Mouse (Mus musculus) myocyte (in vitro differentiated cells): ENCODE results near the gene Hal. TPM values are rescaled to one million over a fixed set of nuclear protein-coding genes. Genes with fewer than 3 reads are reported as not detected.

Experiments used
- H3K27me3 ChIP-seq: one replicate; pipeline ENCODE4 v1.6.1; 2011; ENCODE audit not compliant: control insufficient read depth, insufficient read depth, insufficient read length
- H3K36me3 ChIP-seq: one replicate; pipeline ENCODE4 v1.6.1; 2011; ENCODE audit not compliant: control insufficient read depth, insufficient read depth
- H3K4me2 ChIP-seq: one replicate; pipeline ENCODE4 v1.6.1; 2011; ENCODE audit warnings: low read depth, control low read depth
- H3K4me3 ChIP-seq: one replicate; pipeline ENCODE4 v1.5.1; 2011; ENCODE audit warnings: mild to moderate bottlenecking, control low read depth, moderate library complexity
- H3K79me2 ChIP-seq: one replicate; pipeline ENCODE4 v1.6.1; 2011; ENCODE audit not compliant: control insufficient read depth, insufficient read depth
- H3ac ChIP-seq: one replicate; pipeline ENCODE4 v1.6.1; 2011; ENCODE audit not compliant: control insufficient read depth, insufficient read length
- CEBPB ChIP-seq: IDR thresholded peaks from 2 replicates; pipeline ENCODE4 v1.6.1; 2011; ENCODE audit warnings: mild to moderate bottlenecking, moderate library complexity; ENCODE audit not compliant: poor library complexity, insufficient read depth, severe bottlenecking
- E2F4 ChIP-seq: IDR thresholded peaks from one replicate; pipeline ENCODE4 v1.6.1; 2011; ENCODE audit warnings: mild to moderate bottlenecking, control low read depth, moderate library complexity; ENCODE audit not compliant: insufficient read depth
- MAX ChIP-seq: IDR thresholded peaks from one replicate; pipeline ENCODE4 v1.6.1; 2011; ENCODE audit warnings: low read depth, mild to moderate bottlenecking, control low read depth
- MYOD1 ChIP-seq, 3 experiments: IDR thresholded peaks; one replicate each; pipeline ENCODE4 v1.6.1; 2011; ENCODE audit warnings: control low read depth in 2 of 3, low read depth in 2 of 3, mild to moderate bottlenecking in 2 of 3, moderate library complexity in 1 of 3; ENCODE audit not compliant: insufficient read length in 2 of 3, control insufficient read depth in 1 of 3
- MYOG ChIP-seq, 3 experiments: IDR thresholded peaks; one replicate each; pipeline ENCODE4 v1.6.1; 2011; ENCODE audit warnings: control low read depth in 2 of 3, low read depth in 2 of 3, mild to moderate bottlenecking in 2 of 3; ENCODE audit not compliant: insufficient read length in 2 of 3, control insufficient read depth in 1 of 3, insufficient read depth in 1 of 3
- POLR2A ChIP-seq: IDR thresholded peaks from one replicate; pipeline ENCODE4 v1.6.1; 2011; ENCODE audit warnings: low read depth, mild to moderate bottlenecking, control low read depth, moderate library complexity; ENCODE audit not compliant: insufficient read length
- POLR2AphosphoS2 ChIP-seq: IDR thresholded peaks from one replicate; pipeline ENCODE4 v1.6.1; 2011; ENCODE audit warnings: low read depth, control low read depth; ENCODE audit not compliant: insufficient read length
- REST ChIP-seq: IDR thresholded peaks from one replicate; pipeline ENCODE4 v1.6.1; 2011; ENCODE audit warnings: mild to moderate bottlenecking, control low read depth, moderate library complexity; ENCODE audit not compliant: insufficient read depth, insufficient read length
- SRF ChIP-seq: IDR thresholded peaks from one replicate; pipeline ENCODE4 v1.6.1; 2011; ENCODE audit warnings: low read depth; ENCODE audit not compliant: control insufficient read depth, insufficient read length
- TCF12 ChIP-seq: IDR thresholded peaks from one replicate; pipeline ENCODE4 v1.6.1; 2011; ENCODE audit warnings: mild to moderate bottlenecking, control low read depth; ENCODE audit not compliant: poor library complexity, insufficient read depth, severe bottlenecking
- TCF3 ChIP-seq: IDR thresholded peaks from one replicate; pipeline ENCODE4 v1.6.1; 2011; ENCODE audit warnings: low read depth, control low read depth; ENCODE audit not compliant: insufficient read length
- USF1 ChIP-seq: IDR thresholded peaks from one replicate; pipeline ENCODE4 v1.6.1; 2011; ENCODE audit warnings: low read depth, mild to moderate bottlenecking, control low read depth, moderate library complexity
- polyA plus RNA-seq: library from polyadenylated mRNA; unstranded; fragments of >200 nt; fragmentation: generic; extraction: Trizol; gene quantifications from one replicate; pipeline ENCODE4 v1.2.1, GENCODE M21; 2012; ENCODE audit warnings: missing spikeins

Hal gene
- polyA plus RNA-seq, 1 experiment = 0.11 TPM

DNA sequence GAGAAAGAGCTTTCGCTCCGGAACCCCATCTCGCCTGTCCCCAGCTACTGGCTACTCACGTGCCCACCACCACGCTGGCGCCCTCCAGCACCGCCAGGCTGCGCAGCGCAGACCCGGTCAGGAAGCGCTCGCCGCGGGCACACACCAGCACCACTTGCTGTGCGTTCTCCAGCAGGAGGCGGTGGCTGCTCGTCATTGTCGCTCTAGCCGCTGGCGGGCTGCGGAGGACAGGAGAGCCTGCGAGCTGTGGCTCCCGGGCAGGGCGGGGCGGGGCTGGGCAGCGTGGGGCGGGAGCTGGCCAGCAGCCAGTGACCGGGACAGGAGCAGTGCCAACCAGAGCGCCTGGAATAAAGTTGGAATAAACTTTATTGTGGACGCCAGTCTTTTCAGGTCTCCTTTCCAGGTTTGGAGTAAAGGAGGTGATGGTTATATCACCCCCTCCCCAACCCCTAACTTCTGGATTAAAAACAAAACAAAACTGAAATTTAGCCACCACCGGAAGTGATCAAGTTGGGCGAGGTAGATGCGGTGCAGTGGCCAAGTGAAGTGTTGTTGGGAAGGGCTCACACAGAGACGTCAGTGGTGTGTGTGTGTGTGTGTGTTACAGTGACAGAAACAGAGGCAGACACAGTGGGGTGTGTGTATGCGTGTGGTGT is 51.3 kb downstream of the Hal start, which contains the start of gene Amdhd1:
Gene Amdhd1 (minus strand): TSS at position 259 of the 656 bp plus-strand sequence.
- Histone ChIP-seq H3K27me3 (no peaks in the 10 kb centered on the region), H3ac (no peak within 1 kb of the TSS), H3K79me2 (no peaks in the 10 kb centered on the region), H3K4me3 (peak within 1 kb of the TSS; percentile 21), H3K4me2 (peak within 1 kb of the TSS; percentile 80), H3K36me3 (no peaks in the 10 kb centered on the region)
- peak in 2 of 3 experiments; percentile 25 to 62 for TF ChIP-seq MYOG (IDR thresholded peaks at IDR 0.05; ENCODE audit: control insufficient read depth in 1 of 3, insufficient read depth in 1 of 3, insufficient read length in 2 of 3, low read depth in 2 of 3)
- no peak for TF ChIP-seq REST
- TF ChIP-seq MYOD1 (IDR thresholded peaks at IDR 0.05; ENCODE audit: control insufficient read depth in 1 of 3, insufficient read length in 2 of 3, low read depth in 2 of 3) = peak in 1 of 3 experiments; percentile 41
- TF ChIP-seq E2F4 = no peak
- no peak for TF ChIP-seq POLR2A

- no peak for TF ChIP-seq MYOG (IDR thresholded peaks at IDR 0.05; ENCODE audit: control insufficient read depth in 1 of 3, insufficient read depth in 1 of 3, insufficient read length in 2 of 3, low read depth in 2 of 3)
- TF ChIP-seq E2F4 = no peak
- no peak for TF ChIP-seq MAX
- TF ChIP-seq POLR2AphosphoS2 = no peak
- no peak for TF ChIP-seq CEBPB
- TF ChIP-seq USF1 = no peak
- no peak for TF ChIP-seq POLR2A
- no peak for TF ChIP-seq REST
- TF ChIP-seq TCF3 = no peak
These were observed 52.1 kb downstream of the Hal start, which contains the start of gene Ccdc38 for GRCm38 (mm10) chr10:93540431-93541210. Ccdc38 (plus strand) TSS chr10:93540632.

GRCm38 (mm10) chr10:93541585-93541984 is 53.0 kb downstream of the Hal start:
- Histone ChIP-seq H3K4me3 (no peak overlapping the region), H3K36me3 (no peaks in the 10 kb centered on the region), H3K4me2 (no peak overlapping the region), H3K79me2 (no peaks in the 10 kb centered on the region), H3K27me3 (no peaks in the 10 kb centered on the region), H3ac (no peak overlapping the region)
- TF ChIP-seq CEBPB = no peak
- no peak for TF ChIP-seq POLR2A
- no peak for TF ChIP-seq MYOD1 (IDR thresholded peaks at IDR 0.05; ENCODE audit: control insufficient read depth in 1 of 3, insufficient read length in 2 of 3, low read depth in 2 of 3)
- no peak for TF ChIP-seq MAX
- TF ChIP-seq TCF12 = peak; percentile 24

More at GRCm38 (mm10) chr10:93540431-93541210, 52.1 kb downstream of the Hal start, which contains the start of gene Ccdc38:
- H3K79me2 ChIP-seq = no peaks in the 10 kb centered on the region
- H3K36me3 ChIP-seq = no peaks in the 10 kb centered on the region
- peak within 1 kb of the TSS; percentile 21 for H3K4me3 ChIP-seq
- H3ac ChIP-seq = no peak within 1 kb of the TSS
- H3K27me3 ChIP-seq = no peaks in the 10 kb centered on the region
- peak within 1 kb of the TSS; percentile 80 for H3K4me2 ChIP-seq

- no peak overlapping the region for H3K4me3 ChIP-seq
- H3K4me2 ChIP-seq = no peak overlapping the region
- H3ac ChIP-seq = no peak overlapping the region
- no peaks in the 10 kb centered on the region for H3K36me3 ChIP-seq
- no peaks in the 10 kb centered on the region for H3K27me3 ChIP-seq
- H3K79me2 ChIP-seq = no peaks in the 10 kb centered on the region
- TF ChIP-seq TCF12 (no peak), SRF (no peak), CEBPB (no peak), POLR2AphosphoS2 (no peak), MYOD1 (IDR thresholded peaks at IDR 0.05; ENCODE audit: control insufficient read depth in 1 of 3, insufficient read length in 2 of 3, low read depth in 2 of 3) (no peak), TCF3 (no peak), MAX (no peak), E2F4 (no peak), MYOG (IDR thresholded peaks at IDR 0.05; ENCODE audit: control insufficient read depth in 1 of 3, insufficient read depth in 1 of 3, insufficient read length in 2 of 3, low read depth in 2 of 3) (no peak), POLR2A (no peak)
These were observed 53.8 kb downstream of the Hal start for GRCm38 (mm10) chr10:93542356-93542755.

- Histone ChIP-seq H3K4me3 (no peak overlapping the region), H3K36me3 (no peaks in the 10 kb centered on the region), H3K27me3 (no peaks in the 10 kb centered on the region), H3ac (no peak overlapping the region), H3K79me2 (no peaks in the 10 kb centered on the region), H3K4me2 (no peak overlapping the region)
- TF ChIP-seq CEBPB (no peak), MYOD1 (IDR thresholded peaks at IDR 0.05; ENCODE audit: control insufficient read depth in 1 of 3, insufficient read length in 2 of 3, low read depth in 2 of 3) (no peak), SRF (no peak), POLR2AphosphoS2 (no peak), USF1 (no peak), MYOG (IDR thresholded peaks at IDR 0.05; ENCODE audit: control insufficient read depth in 1 of 3, insufficient read depth in 1 of 3, insufficient read length in 2 of 3, low read depth in 2 of 3) (no peak), TCF12 (no peak), E2F4 (no peak), TCF3 (no peak), MAX (no peak), POLR2A (no peak), REST (no peak)
These were observed 54.6 kb downstream of the Hal start for GRCm38 (mm10) chr10:93543176-93543575.
